Mouse (Mus musculus) kidney, adult 8-10 months (tissue): ENCODE results near the gene R3hdml.

ENCODE experiments used
- DNase-seq, 2 experiments: peaks; one replicate each; pipeline ENCODE4 v3.0.0; 2022

R3hdml gene

DNA sequence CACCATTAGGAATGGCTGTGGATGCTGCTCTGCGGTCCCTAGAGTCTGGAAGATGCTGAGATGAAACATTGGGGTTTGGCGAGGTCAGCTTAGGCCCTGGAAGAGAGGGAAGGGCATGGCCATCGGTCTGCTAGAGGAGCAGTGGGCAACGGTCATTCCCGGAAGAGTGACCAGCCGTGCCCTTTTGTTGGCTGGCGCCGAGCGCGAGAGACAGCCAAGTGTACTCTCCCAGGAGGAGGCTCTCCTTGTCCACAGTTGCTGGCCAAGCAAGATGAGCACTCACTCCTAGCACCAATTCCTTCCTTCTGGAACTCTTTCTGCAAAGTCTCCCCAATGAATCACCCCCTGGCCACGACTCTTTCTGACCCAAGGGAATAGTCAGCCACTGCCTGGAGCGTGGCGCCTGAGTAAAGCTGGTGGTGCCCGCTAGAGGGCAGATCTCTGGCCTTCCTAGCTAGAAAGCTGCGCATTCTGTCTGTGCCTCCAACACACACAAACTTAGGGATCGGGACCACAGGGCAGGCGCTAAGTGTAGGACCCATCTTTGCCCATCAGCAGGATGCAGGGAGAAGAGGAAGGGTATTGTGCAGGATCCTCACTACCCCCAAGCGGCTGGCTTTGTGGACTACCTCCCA lies 11.8 kb upstream of the R3hdml start:
- peak in 1 of 2 experiments; percentile 42 for DNase-seq

DNA sequence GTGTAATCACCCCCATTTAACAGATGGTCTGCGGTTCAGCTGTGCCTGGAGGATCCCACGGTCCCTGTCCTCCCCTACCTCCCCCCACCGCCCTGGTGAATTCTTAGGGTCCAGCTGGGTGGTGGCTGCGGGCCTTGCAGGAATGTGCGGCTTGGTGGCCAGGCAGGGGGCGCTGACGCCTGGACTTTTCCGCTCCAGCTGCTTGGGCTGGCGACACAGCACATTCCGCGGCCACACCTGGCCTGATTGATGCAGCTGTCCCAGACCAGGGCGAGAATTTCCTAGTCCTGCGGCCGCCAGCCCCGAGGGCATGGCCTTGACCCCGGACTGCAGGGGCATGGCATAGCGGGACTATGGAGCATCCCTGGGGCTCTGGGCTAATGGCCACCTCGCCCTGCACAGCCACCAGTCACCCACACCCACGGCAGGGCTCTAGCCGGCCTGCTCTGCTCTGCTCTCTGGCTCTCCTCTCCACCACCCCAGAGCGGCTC lies 10.5 kb upstream of the R3hdml start:
- peak; percentile 39 to 50 for DNase-seq

DNA sequence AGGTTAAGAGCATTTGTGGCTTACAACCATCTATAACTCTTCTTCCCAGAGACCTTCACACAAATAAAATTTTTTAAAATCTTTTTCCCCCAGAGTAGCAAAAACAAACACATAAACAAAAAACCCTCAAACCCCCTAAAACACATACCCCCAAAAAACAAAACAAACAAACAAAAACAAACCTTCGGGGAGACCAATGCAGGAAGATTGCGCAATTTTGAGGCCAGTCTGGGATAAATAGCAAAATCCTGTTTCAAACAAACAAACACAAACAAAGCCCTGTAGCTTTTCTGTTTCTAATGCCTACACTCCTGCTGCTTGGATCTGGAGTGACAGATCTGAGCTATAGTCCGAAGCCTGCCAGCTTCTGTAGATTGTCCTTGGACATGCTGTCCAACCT lies 4.8 kb upstream of the R3hdml start:
- no peak for DNase-seq

DNA sequence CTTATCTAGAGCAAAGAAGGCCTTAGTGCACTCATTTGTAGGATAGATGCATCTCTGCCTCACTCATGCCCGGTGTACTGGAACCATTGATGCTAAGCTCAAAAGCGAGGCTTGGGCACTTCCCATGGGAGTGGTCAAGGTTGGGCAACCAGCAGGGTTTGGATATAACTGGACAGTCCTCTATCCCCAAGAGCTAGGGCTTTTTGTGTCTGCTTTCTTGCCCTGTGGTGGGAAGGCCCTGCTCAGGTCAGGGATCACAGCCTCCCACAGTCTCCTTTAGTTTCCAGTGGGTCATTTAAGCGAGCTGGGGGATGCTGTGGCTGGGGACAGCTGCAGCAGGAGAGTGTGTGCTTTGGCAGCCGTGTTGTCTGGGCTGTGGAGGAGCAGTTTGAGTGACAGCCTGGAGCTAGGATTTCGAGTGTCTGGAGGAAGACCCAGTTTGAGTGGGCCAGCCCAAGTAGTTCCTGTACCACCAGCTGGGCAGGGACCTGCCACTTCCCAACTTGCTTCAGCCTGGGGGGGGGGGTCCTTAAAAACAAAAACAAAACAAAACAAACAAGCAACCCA lies 2.3 kb upstream of the R3hdml start:
- DNase-seq, result no peak

DNA sequence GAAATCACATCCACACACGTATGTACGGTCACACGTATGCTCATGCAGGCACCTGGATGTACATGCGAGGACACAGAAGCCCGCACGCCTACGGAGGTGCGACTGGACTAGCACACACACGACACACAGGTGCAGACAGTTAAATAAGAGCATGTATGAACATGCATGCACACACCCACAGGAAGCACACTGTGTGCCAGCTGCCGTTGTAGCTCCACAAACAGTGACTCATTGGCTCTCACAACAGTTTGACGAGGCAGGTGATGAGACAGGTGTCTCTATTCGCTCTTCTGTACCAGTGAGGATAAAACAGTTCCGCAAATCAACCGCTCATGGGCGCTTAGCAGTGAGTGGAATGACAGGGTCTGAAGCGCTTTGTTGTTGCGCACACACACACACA lies 1.5 kb upstream of the R3hdml start:
- DNase-seq, result no peak

DNA sequence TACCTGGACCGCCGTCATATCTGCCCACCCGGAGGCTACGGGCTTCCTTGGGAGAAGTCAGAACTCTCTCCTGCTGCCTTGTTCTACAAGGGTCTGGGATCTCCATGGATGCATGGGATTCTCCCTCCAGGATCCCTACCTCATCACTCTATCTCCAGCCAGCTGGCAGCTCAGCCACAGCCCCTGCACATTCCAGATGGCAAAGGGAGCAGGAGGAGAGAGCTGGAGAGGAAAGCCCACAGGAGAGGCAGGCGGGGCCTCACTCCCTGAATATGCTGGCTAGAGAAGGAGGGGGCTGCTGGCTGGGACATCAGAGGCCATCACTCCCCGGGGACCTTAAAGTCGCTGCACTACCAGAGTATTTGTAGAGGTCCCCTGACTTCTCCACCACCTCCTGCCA lies 767 bp upstream of the R3hdml start:
- DNase-seq, result no peak

DNA sequence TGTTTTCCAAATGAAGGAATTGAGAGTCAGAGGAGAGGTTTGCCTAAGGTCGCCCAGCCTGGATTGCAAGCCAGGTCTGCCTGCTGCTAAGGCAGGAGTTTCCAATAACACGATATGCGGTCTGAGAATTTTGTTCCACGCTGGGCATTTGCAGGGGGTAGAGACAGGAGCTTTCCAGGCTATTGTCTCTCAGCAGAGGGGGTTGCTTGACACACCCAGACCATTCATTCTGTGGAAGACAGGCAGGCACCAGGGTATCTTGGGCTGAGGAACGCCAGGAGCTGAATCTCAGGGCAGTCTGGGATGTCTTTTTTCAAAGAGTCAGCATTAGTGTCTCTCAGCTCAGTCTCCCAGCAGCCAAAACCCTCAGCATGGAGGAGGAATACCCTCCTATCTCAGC lies 913 bp downstream of the R3hdml start:
- DNase-seq, result no peak

DNA sequence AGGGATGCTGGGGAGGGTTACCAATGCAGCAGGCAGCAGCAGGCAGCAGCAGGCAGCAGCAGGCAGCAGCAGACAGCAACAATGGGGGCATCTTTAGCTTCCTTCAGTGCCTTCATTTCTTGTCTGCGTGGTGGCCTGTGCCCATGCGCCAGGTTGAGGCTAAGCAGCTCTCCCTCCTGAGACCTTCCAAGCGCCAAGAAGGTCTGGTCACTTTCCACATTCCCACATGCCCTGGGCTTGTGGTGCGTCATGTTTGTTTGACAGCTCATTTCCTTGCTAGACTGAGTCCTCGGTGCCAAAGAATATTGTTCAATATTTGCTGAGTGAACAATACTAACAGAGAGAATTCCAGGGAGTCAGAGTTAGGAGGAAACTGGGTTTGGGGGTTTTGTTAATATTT lies 1.9 kb downstream of the R3hdml start:
- DNase-seq, result no peak

DNA sequence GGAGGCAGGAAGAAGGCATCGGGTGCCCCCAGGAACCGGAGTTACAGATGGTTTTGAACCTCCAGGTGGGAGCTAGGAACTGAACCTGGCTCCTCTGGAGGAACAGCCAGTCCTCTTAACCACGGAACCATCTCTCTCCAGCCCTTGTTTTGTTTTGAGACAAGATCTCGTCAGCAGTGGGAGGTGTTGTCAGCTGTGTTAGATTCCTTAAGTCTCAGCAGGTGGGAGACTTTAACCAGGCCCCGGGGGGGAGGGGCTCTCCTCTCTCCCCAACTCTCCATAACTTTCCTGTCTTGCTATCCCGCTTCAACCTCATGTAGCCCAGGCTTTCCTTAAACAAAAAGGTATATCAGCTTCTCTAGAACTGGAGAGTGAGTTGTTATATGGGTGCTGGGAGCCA lies 2.3 kb downstream of the R3hdml start:
- no peak for DNase-seq

DNA sequence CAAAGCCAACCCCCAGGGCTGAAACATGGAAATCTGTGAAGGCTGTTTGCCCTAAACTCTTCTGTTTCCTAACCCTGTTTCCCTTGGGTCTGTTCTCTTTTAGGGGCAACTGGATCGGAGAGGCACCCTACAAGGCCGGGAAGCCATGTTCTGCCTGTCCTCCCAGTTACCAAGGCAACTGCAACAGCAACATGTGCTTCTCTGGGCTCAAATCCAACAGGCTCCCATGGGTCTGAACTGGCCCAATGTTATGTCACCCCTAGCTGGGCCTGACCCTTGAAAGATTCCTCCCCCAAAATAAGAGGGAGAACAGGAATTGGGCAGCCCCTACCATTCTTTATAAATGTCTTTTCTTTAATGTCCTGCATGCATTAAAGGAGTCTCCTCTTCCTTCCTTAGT lies 10.1 kb downstream of the R3hdml start:
- DNase-seq, result peak in 1 of 2 experiments; percentile 14

DNA sequence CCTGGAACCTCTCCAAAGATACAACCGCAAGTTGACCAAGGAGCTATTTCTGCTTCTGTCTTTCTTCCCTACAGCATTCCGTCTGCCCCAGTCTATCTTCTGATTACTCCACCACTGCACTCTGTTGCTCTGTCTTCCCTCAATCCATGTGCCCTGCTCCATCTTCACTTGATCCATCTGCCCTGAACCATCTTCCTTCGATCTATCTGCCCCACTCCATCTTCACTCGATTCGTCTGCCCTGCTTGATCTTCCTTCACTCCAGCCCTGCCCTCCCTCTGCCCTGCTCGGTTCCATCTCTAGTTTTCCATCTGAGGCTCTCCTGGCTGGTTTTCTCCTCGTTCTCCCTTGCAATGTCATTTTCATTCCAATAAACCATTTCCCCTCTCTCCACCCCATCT lies 11.1 kb downstream of the R3hdml start:
- no peak for DNase-seq

DNA sequence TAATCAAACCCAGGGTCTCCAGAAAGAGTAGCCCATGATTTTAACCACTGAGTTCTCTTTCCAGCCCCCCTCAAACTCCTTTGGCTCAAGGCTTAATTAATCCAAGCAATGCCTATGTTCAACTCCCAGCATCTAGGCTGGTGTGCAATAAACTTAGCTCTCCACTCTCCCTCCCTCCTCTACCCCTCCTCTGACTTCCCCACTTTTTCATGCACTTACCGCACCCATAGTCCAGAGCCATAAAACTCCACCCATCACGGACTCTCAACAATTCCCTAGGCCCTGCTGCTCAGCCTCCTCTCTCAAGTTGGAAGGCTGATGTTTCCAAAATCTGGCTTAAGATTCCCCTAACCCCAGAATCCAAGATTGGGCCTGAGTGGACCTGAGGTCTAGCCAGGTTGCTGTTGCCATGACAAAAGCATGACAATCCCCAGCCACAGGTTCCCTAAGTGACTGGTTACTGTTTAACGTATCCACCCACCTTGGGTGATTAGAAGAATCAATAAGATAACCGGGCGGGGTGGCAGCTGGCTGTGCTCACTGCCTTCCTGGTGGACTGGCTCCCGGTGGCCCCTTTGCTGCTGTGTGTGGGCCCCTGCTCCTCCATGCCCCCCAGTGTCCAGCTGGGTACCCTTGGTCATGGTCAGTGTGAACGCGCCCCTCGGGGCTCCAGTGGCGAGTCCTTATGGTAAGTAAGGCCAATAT lies 14.3 kb downstream of the R3hdml start, which contains the start of gene Hnf4a:
TSS of gene Hnf4a (plus strand) at position 509 of the 705 bp plus-strand sequence.
- DNase-seq, result no peak

DNA sequence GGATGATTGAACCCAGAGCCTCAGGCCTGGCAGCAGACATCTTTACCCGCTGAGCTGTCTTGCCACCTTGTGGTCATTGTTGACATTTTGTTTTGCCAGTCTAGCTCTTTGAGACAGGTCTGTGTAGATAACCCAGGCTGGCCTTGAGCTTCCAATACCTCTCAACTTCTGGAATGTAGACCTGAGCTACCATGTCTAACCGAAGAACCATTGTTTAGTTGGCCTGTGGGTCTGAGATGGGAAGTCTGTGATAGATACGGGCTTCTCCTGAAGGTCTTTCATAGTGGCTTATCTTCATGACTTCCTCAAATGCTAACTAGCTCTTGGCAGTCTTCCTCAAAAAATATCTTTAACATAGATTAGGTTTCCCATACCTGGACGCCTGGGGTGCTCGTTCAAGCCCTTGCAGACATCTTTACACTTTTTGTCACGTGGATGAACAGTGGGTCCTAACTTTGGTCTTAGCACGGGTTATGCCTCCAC lies 33.7 kb downstream of the R3hdml start:
- no peak for DNase-seq

DNA sequence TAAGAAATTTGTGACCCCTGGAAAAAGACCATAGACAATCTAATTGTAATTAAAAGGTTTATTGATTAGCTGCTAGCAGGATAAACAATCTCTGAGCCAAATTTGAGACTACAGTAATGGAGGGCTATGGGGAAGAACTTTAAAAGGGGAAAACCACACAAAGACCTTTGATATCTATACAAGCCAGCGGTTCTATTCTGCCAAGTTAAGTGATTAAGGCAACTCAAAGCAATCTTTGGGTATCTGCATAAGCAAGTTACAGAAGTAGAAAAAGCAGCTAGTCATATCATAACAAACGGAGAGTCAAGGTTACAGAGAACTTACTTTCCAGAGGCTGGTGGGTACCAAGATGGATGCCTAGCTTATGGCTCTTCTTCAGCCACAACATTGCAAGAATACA lies 35.4 kb downstream of the R3hdml start:
- no peak for DNase-seq

DNA sequence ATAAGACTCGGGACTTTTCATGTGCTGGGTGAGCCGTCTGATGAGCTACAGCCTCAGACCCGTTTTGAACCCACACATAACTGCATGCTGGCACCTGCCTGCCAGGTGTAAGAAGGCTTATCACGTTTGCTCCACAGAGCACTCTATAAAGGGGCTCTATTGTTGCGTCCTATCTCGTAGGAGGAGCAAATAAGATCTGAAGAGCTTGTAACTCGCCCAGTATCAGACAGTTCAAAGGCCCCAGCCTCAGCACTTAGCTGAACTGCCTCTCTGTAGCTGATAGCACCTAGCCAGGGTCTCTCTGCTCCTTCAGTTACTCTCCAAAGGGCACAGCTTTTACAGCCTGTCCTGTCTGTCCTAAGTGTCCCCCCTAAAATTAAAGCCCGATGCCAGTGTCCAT lies 38.3 kb downstream of the R3hdml start:
- no peak for DNase-seq

DNA sequence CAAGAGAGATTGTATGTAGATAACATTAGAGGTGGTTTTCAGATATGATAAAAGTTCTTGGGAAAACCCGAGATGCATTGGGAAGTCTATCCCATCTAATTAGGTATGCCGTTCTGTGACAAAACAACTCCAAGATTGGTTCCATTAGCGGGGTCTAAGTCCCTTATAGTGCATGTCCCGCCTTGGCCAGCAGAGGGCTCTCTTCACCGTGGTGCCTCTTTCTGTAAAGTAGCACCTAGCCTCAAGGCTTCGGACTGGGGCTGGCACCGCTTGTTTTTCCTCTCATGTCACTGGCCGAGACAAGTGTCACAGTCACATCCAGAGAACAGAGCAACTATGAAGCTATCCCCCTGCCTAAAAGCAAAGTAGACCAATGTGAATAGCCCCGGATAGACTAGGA lies 39.8 kb downstream of the R3hdml start:
- peak; percentile 69 to 86 for DNase-seq

DNA sequence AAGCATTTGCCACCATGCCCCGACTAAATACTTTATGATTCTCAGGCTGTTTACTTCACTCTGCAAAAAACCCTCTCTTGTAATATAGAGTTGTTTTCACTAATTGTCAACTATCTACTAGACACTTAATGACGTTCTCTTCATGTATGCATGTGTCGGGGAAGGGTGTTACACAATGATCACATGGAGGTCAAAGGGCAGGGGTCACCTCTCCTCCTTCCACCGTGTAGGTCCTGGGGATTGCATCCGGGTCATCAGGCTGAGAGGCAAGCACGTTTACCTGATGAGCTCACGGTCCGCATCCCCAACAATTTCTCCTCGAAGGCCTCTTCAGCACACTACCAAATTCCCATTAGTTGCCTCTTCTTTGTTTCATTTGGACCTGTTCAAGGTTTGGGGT lies 41.1 kb downstream of the R3hdml start:
- DNase-seq, result no peak

DNA sequence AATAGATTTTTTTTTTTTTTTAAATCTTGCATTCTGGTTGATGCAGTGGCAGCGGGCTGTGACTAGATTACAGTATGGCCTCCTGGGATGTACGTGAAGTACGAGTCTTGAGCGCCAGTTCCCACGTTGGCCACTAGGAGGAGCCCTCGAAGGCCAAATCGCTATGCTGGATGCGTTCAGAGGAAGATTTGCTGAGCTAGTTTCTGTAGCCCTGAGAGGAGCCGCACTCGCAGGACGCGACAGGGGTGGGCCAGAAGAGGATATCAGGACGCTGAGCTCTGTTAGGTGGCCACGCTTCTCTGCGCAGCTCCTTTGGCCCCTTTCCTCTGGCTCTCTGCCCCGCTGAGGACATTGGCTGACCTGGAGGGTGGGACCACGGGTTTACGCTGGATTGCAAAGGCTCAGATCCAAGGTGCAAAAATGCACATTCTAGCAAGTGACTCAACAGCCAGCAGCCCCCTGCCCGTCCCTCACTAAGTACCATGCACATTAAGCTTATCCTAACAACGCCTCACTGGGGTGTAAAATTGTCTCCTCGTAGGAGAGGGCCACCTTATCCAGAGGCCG lies 42.9 kb downstream of the R3hdml start:
- peak; percentile 93 to 94 for DNase-seq

DNA sequence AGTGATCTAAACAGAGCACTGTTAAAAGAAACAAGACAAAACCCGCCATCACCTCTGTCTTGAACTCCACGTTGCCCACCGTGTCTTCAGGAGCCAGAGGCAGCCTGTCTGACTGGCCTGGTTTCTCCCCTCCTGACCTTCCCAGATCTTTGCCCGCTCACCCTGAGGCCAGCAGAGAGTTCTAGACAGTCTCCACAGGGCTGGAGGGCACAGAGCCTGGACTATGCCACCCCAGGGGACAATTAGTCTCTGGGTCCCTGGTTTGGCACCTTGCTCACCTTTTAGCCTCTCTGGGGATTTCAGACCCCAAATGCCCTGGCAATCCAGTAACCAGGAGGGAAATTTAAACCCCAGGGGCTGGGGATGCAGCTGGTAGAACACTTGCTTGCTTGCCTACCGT lies 45.3 kb downstream of the R3hdml start:
- peak; percentile 58 to 62 for DNase-seq

DNA sequence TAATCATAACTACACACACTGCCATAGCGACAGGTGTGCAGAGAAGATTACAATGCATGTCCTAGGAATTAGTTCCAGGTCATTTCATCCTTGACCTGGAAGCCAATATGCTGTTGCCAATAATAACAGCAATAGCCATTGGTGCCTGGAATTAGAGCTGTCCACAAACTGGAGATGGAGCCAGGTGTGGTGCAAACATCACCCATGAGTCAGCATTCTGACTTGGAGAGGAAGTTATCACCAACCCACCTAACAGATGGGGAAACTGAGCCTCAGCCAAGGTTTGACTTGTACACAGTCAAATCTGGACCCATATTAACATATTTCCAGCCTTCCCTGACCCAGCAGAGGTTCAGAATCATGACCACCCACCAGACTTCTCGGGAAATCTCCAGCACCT lies 46.3 kb downstream of the R3hdml start:
- peak in 1 of 2 experiments; percentile 27 for DNase-seq

DNA sequence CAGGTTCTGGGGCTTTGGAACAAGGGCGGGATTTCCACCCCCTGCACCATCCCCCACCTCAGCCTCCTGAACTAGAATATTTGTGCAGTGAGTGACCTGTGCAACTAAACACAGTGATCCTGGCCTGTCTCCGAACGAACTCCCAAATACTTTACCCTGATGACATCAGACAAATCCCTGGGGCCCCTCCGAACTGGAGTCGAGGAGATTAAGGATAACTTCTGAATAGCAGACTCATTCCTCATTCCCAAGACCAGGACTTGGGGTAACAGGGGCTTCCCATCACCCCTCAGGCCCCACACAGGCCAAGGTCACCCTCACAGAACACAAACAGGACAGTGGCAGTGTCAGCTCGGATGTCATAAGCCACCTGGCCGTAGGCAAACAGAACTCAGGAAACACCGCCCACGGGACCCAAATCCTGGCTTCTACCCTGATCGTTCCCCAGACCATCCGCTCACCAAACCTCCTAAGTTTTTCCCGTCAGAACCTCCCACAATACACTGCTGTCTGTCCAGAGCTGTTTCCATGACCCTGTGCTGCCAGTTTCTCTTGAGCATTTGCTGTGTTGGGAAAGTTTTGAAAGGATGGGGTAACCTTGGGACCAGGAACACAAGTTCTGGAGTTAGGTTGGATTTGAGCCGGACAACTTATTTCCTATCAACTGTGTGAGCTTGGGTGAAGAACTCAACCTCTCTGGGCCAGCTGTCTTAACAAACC lies 47.4 kb downstream of the R3hdml start:
- DNase-seq, result peak in 1 of 2 experiments; percentile 45

DNA sequence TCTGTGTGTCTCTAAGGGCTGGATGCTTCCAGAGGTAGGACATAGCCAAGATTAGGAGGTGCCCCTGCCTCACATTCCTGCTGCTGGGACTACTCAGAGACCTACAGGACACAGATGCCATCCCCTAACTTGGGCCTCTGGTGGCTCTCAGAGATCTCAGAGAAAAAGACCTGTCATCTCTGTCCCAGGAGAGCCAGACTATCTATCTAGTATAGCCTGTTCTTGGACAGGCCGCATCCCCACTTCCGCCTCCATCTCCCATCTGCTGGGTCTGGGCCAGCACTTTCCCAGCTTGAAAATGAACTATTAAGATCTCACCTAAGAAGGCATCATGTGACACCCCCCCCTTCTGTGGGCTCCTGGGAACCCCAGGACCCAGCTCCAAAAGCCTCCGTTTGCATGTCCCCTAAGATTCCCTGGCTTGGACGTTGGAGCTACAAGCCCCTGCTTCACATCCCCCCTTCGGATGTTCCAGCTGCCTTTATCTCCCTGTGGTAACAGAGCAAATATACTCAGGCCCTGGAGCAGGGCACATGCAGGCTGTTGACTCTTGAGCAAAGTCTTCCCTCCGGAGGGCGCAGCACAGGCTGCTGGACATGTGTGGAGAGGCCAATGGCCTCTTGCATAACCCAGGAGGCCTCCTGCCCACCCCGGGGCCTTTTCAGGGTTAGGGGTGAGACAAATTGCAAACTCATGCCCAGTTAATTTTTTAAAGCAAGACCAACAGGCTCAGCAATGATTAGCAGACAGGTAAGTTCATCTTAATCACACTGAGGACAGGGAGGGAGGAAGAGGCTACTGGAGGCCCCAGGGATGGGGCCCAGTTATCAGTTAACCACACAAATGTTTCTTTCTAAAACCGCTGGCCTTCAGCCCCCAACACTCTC lies 48.4 kb downstream of the R3hdml start:
- DNase-seq, result peak; percentile 87 to 94
